Mouse (Mus musculus) erythroblast, embryonic 14.5 days (primary cell): ENCODE measurements at regions not wholly inside any gene's neighbourhood (a gene's known extent, or its start where the extent isn't known, plus 50 kb on each side); places are given as distances from the start of the nearest gene placed in this dataset.

Experiments
- GATA1 ChIP-seq: IDR thresholded peaks from 2 replicates; pipeline ENCODE4 v1.6.1; 2012; ENCODE audit warnings: low read length, inconsistent platforms, mixed read lengths
- TAL1 ChIP-seq: IDR thresholded peaks from 3 replicates; pipeline ENCODE4 v1.6.1; 2012; ENCODE audit warnings: low read length, inconsistent platforms, mixed read lengths

DNA sequence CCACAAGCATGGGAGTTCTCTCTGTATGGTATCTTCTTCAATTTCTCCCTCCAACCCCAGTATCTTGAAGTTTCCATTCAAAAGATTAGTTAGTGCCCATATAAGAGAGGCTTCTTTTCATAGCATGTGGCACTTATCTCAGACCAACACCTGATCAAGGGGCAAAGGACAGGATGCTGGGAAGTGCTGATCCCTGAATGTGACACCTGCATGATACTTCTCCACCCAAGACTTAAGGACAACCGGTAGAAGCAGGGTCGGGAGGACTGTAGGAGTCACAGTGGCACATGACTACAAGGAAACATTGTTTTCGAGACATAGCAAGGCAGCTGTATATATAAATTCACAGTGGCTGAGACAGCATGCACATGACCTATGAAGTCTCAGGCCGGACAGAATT, 227.6 kb upstream of the Cwc22 start:
- TF ChIP-seq GATA1 (no peak), TAL1 (no peak)
